Mouse (Mus musculus) neural tube, embryonic 12.5 days (tissue): ENCODE results near the gene Gm49333. TPM values are rescaled to one million over a fixed set of nuclear protein-coding genes. Genes with fewer than 3 reads are reported as not detected.

Experiments used
- ATAC-seq: fragments of 200-750 bp; cut with Nextera tagmentation; 2 replicates; pipeline ENCODE4 v1.8.0; 2017; ENCODE audit warnings: low read depth, mild to moderate bottlenecking, moderate TSS enrichment, moderate library complexity; ENCODE audit not compliant: low FRiP score
- H3K27ac ChIP-seq: fragments of 300-500 bp; sonication (generic); 2 replicates; pipeline ENCODE4 v1.5.1; 2016
- H3K27me3 ChIP-seq: fragments of 300-500 bp; sonication (generic); replicated peaks from 2 replicates; pipeline ENCODE4 v1.6.1; 2016; ENCODE audit warnings: mild to moderate bottlenecking
- H3K36me3 ChIP-seq: fragments of 300-500 bp; sonication (generic); 2 replicates; pipeline ENCODE4 v1.6.1; 2016; ENCODE audit warnings: mild to moderate bottlenecking
- H3K4me1 ChIP-seq: fragments of 300-500 bp; sonication (generic); 2 replicates; pipeline ENCODE4 v1.6.1; 2016
- H3K4me2 ChIP-seq: fragments of 300-500 bp; sonication (generic); replicated peaks from 2 replicates; pipeline ENCODE4 v1.6.1; 2016; ENCODE audit warnings: mild to moderate bottlenecking
- H3K4me3 ChIP-seq: fragments of 300-500 bp; sonication (generic); 2 replicates; pipeline ENCODE4 v1.5.1; 2016
- H3K9ac ChIP-seq: fragments of 300-500 bp; sonication (generic); 2 replicates; pipeline ENCODE4 v1.6.1; 2016; ENCODE audit warnings: mild to moderate bottlenecking
- H3K9me3 ChIP-seq: fragments of 300-500 bp; sonication (generic); 2 replicates; pipeline ENCODE4 v1.6.1; 2016; ENCODE audit warnings: mild to moderate bottlenecking
- WGBS: fragments of 180-500 bp; shearing (Covaris S2); methylation state at CpG from one replicate; pipeline ENCODE4 v1.1.7; 2016; 5-methylcytosine and 5-hydroxymethylcytosine counted together
- polyA plus RNA-seq: library from polyadenylated mRNA; unstranded; fragments of >200 nt; fragmentation: Nextera tagmentation; extraction: Ambion mirVana; gene quantifications from 2 replicates; pipeline ENCODE4 v1.2.1, GENCODE M21; 2016

The Gm49333 gene
- polyA plus RNA-seq, 1 experiment from 2014 or later: not detected

DNA sequence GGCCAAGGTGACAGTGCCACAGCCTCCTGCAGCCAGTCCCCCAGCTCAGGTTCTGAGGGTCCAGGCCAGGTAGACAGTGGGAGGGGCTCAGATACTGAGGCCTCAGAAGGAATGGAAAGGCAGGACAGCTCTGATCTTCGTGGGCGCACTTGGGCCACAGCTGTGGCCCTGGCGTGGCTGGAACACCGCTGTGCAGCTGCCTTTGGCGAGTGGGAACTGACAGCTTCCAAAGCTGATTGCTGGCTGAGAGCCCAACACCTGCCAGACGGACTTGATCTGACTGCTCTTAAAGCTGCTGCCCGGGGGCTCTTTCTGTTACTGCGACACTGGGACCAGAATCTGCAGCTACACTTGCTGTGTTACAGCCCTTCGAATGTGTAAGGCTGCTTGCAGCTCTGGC is 6.7 kb upstream of the Gm49333 start:
- Histone ChIP-seq H3K4me2 (no peak overlapping the region), H3K4me1 (peaks cover 7% of the 10 kb centered on the region; the same call in 1 of the 2 replicates), H3K36me3 (peaks cover 48% of the 10 kb centered on the region), H3K9me3 (no peaks in the 10 kb centered on the region), H3K4me3 (no peak overlapping the region), H3K9ac (no peak overlapping the region), H3K27me3 (no peaks in the 10 kb centered on the region), H3K27ac (no peak overlapping the region)
- 79% methylated on average over 9 of the region's 9 CpGs for WGBS
- peak; percentile 61; the same call in 1 of the 2 replicates for ATAC-seq

- ATAC-seq: peak; percentile 52
- Histone ChIP-seq H3K9ac (peak overlapping the region; percentile 88), H3K4me2 (peak overlapping the region; percentile 95), H3K36me3 (peaks cover 27% of the 10 kb centered on the region), H3K4me1 (peaks cover 16% of the 10 kb centered on the region), H3K27me3 (no peaks in the 10 kb centered on the region), H3K4me3 (peak overlapping the region; percentile 88), H3K27ac (peak overlapping the region; percentile 63; the same call in 1 of the 2 replicates), H3K9me3 (no peaks in the 10 kb centered on the region)
- under 1% methylated on average over 28 of the region's 28 CpGs for WGBS
These were observed 681 bp upstream of the Gm49333 start for GRCm38 (mm10) chr16:20610501-20611356.

- no peaks in the 10 kb centered on the region; the same call in 1 of the 2 replicates for H3K27me3 ChIP-seq
- peak overlapping the region; percentile 96 for H3K4me2 ChIP-seq
- peak overlapping the region; percentile 64 for H3K27ac ChIP-seq
- peak overlapping the region; percentile 78 for H3K4me3 ChIP-seq
- H3K9me3 ChIP-seq: no peaks in the 10 kb centered on the region
- 2% methylated on average over 78 of the region's 83 CpGs for WGBS
- H3K36me3 ChIP-seq: no peaks in the 10 kb centered on the region
- H3K4me1 ChIP-seq: peaks cover 31% of the 10 kb centered on the region
- H3K9ac ChIP-seq: peak overlapping the region; percentile 81
- ATAC-seq: peak; percentile 13
These were observed 8.4 kb downstream of the Gm49333 start for GRCm38 (mm10) chr16:20619541-20620398.

- H3K9me3 ChIP-seq: no peaks in the 10 kb centered on the region
- peak overlapping the region; percentile 81 for H3K9ac ChIP-seq
- 0% methylated on average over 9 of the region's 9 CpGs for WGBS
- peak overlapping the region; percentile 82; the same call in 1 of the 2 replicates for H3K27ac ChIP-seq
- H3K27me3 ChIP-seq: no peaks in the 10 kb centered on the region; the same call in 1 of the 2 replicates
- H3K4me3 ChIP-seq: peak overlapping the region; percentile 78
- peaks cover 31% of the 10 kb centered on the region for H3K4me1 ChIP-seq
- no peaks in the 10 kb centered on the region for H3K36me3 ChIP-seq
- H3K4me2 ChIP-seq: peak overlapping the region; percentile 96
- peak; percentile 17; the same call in 1 of the 2 replicates for ATAC-seq
These were observed 9.0 kb downstream of the Gm49333 start for GRCm38 (mm10) chr16:20620399-20620735.

DNA sequence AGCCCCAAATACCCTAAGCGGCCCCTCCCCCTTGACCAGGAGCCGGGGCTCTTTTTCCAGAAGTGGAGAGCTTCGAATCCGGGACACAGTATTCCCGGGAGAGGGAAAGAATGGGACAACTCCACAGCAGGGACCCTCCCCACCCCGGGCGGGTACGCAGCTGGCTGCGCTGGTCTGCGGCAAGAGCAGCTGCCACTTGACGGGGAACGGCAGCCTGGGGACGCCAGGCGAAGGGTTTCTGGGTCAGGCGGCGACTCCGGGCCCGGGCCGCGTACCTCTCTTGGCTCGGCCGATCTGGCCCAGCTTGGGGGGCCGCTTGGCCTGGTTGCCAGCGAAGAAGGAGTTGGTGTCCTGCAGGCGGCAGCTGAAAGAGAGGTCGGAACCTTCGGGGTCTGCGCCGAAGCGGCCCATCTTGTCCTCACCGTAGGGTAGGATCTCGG is 9.4 kb downstream of the Gm49333 start:
- H3K27ac ChIP-seq: peak overlapping the region; percentile 82
- H3K4me1 ChIP-seq: peaks cover 31% of the 10 kb centered on the region
- H3K4me2 ChIP-seq: peak overlapping the region; percentile 96
- H3K9ac ChIP-seq: peak overlapping the region; percentile 81
- ATAC-seq: peak; percentile 25
- no peaks in the 10 kb centered on the region; the same call in 1 of the 2 replicates for H3K27me3 ChIP-seq
- H3K36me3 ChIP-seq: no peaks in the 10 kb centered on the region
- H3K4me3 ChIP-seq: peak overlapping the region; percentile 78
- 0% methylated on average over 32 of the region's 32 CpGs for WGBS
- H3K9me3 ChIP-seq: no peaks in the 10 kb centered on the region

GRCm38 (mm10) chr16:20621191-20621990 is 10.0 kb downstream of the Gm49333 start, which contains the start of gene Camk2n2:
Gene Camk2n2, minus strand, starts transcription at chr16:20621287.
- Histone ChIP-seq H3K9me3 (no peaks in the 10 kb centered on the region), H3K4me1 (peaks cover 31% of the 10 kb centered on the region), H3K36me3 (no peaks in the 10 kb centered on the region), H3K4me3 (peak within 1 kb of the TSS; percentile 78), H3K9ac (peak within 1 kb of the TSS; percentile 81), H3K4me2 (peak within 1 kb of the TSS; percentile 96), H3K27me3 (no peaks in the 10 kb centered on the region; the same call in 1 of the 2 replicates), H3K27ac (peak within 1 kb of the TSS; percentile 82)
- peak; percentile 51 for ATAC-seq
- WGBS: under 1% methylated on average over 90 of the region's 92 CpGs

- under 1% methylated on average over 35 of the region's 37 CpGs for WGBS
- H3K27ac ChIP-seq: peak overlapping the region; percentile 82; the same call in 1 of the 2 replicates
- ATAC-seq: peak; percentile 59
- peak overlapping the region; percentile 78 for H3K4me3 ChIP-seq
- no peaks in the 10 kb centered on the region for H3K9me3 ChIP-seq
- peak overlapping the region; percentile 81 for H3K9ac ChIP-seq
- peak overlapping the region; percentile 96 for H3K4me2 ChIP-seq
- peaks cover 31% of the 10 kb centered on the region for H3K4me1 ChIP-seq
- H3K27me3 ChIP-seq: no peaks in the 10 kb centered on the region; the same call in 1 of the 2 replicates
- no peaks in the 10 kb centered on the region for H3K36me3 ChIP-seq
These were observed 10.7 kb downstream of the Gm49333 start for GRCm38 (mm10) chr16:20621991-20622685.

GRCm38 (mm10) chr16:20623211-20623610 is 11.8 kb downstream of the Gm49333 start:
- no peak overlapping the region for H3K9ac ChIP-seq
- H3K27me3 ChIP-seq: no peaks in the 10 kb centered on the region; the same call in 1 of the 2 replicates
- H3K4me1 ChIP-seq: peaks cover 31% of the 10 kb centered on the region
- H3K36me3 ChIP-seq: no peaks in the 10 kb centered on the region
- H3K4me2 ChIP-seq: no peak overlapping the region
- H3K4me3 ChIP-seq: no peak overlapping the region
- ATAC-seq: no peak
- WGBS: 69% methylated on average over 2 of the region's 2 CpGs
- H3K27ac ChIP-seq: no peak overlapping the region
- H3K9me3 ChIP-seq: no peaks in the 10 kb centered on the region

DNA sequence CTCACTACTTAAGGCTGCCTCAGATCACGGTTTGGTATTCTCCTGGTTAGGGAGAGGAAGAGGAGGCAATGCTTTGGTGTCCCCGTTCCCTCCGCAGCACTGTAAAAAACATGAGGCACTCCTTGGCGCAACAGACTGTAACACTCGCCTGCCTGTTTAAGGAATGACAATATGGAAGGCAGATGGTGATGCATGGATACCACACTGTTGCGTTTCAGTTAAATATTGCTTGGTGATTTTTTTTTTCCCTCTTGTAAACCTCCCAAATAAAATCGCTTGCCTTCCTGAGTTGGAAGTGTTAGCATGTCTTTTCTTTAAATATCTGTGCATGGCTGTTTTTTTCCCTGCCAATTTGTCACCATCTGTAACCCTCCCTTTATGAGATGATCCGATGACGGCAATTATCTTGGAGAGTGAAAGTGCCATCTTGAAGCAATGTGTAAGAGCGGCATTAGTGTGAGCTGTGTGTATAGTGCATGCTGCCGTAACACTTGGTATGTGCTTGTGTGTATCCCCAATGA is 17.5 kb downstream of the Gm49333 start:
- 49% methylated on average over 11 of the region's 11 CpGs for WGBS
- Histone ChIP-seq H3K27me3 (no peaks in the 10 kb centered on the region), H3K9me3 (no peaks in the 10 kb centered on the region), H3K36me3 (no peaks in the 10 kb centered on the region), H3K4me2 (peak overlapping the region; percentile 96; the same call in 1 of the 2 replicates), H3K27ac (no peak overlapping the region), H3K4me3 (no peak overlapping the region), H3K4me1 (0 out of 2 replicates have a peak, but pooled peaks cover 2% of the 10 kb centered on the region), H3K9ac (no peak overlapping the region)
- ATAC-seq: no peak

DNA sequence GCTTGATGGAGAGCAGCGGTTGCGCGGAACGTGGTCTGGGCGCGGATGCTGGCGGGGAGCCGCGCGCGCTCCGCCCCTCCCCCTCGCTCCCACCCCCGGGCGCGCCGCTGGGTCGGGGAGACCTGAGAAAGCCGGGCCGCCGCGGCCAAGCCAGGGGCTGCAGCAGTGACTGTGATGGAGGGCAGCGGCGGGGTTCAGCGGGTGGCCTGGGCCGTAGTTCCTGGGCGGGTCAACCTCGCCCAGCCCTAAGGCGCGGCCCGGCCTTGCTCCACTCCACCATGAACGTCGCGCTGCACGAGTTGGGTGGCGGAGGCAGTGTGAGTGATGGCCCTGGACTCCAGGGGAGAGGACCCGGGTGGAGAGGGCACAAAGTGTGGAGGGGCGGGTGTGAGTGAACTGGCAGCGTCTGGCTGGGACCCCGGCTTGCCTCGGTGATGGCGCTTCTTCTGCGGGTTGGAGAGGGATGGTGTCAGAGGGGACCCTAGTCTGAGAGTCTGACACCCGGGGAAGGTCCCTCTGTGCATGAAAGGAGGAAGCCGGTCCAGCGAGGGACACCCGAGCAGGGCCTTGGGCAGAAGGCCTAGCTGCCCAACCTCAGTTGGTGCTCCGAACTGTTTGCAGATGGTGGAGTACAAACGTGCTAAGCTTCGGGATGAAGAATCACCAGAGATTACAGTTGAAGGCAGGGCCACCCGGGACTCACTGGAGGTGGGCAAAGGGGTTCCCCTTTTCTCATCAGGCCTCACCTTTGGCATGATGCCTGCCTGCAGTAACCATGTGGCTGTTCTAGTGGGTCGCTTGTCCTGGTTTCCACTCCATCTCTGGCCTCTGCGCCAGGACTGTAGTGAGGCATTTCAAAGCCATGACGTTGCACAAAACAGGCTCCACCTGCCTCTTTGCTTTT is 18.6 kb downstream of the Gm49333 start, which contains the start of gene Ece2:
Gene Ece2, plus strand, starts transcription at position 98 of the 904 bp plus-strand sequence.
- Histone ChIP-seq H3K9me3 (no peaks in the 10 kb centered on the region), H3K4me3 (peak within 1 kb of the TSS; percentile 54), H3K4me2 (peak within 1 kb of the TSS; percentile 96), H3K4me1 (0 out of 2 replicates have a peak, but pooled peaks cover 2% of the 10 kb centered on the region), H3K27me3 (no peaks in the 10 kb centered on the region), H3K27ac (no peak within 1 kb of the TSS), H3K9ac (peak within 1 kb of the TSS; percentile 80), H3K36me3 (no peaks in the 10 kb centered on the region)
- ATAC-seq: peak; percentile 70
- 8% methylated on average over 51 of the region's 54 CpGs for WGBS
